Mouse (Mus musculus) heart, embryonic 10.5 days (tissue): ENCODE measurements around the gene Sprr1b. TPM values are rescaled to one million over a fixed set of nuclear protein-coding genes. Genes with fewer than 3 reads are reported as not detected.

Source experiments
- DNase-seq: peaks from one replicate; pipeline ENCODE4 v3.0.0-alpha.2; 2017; ENCODE audit warnings: low spot score
- H3K27ac ChIP-seq: fragments of 300-500 bp; sonication (generic); 2 replicates; pipeline ENCODE4 v1.5.1; 2016; ENCODE audit warnings: mild to moderate bottlenecking
- H3K27me3 ChIP-seq: fragments of 300-500 bp; sonication (generic); 2 replicates; pipeline ENCODE4 v1.6.1; 2016; ENCODE audit warnings: mild to moderate bottlenecking; ENCODE audit not compliant: poor library complexity, insufficient read depth, severe bottlenecking
- H3K36me3 ChIP-seq: fragments of 300-500 bp; sonication (generic); 2 replicates; pipeline ENCODE4 v1.6.1; 2016; ENCODE audit warnings: mild to moderate bottlenecking, moderate library complexity
- H3K4me1 ChIP-seq: fragments of 300-500 bp; sonication (generic); 2 replicates; pipeline ENCODE4 v1.6.1; 2016; ENCODE audit warnings: mild to moderate bottlenecking
- H3K4me3 ChIP-seq: fragments of 300-500 bp; sonication (generic); 2 replicates; pipeline ENCODE4 v1.5.1; 2016; ENCODE audit warnings: mild to moderate bottlenecking, moderate library complexity
- H3K9me3 ChIP-seq: fragments of 300-500 bp; sonication (generic); 2 replicates; pipeline ENCODE4 v1.6.1; 2016; ENCODE audit warnings: mild to moderate bottlenecking, moderate library complexity
- WGBS: fragments of 180-500 bp; shearing (Covaris S2); methylation state at CpG from one replicate; pipeline ENCODE4 v1.1.7; 2016; 5-methylcytosine and 5-hydroxymethylcytosine counted together
- polyA plus RNA-seq: library from polyadenylated mRNA; unstranded; fragments of >200 nt; fragmentation: Nextera tagmentation; extraction: Ambion mirVana; gene quantifications from 2 replicates; pipeline ENCODE4 v1.2.1, GENCODE M21; 2016

The Sprr1b gene
- polyA plus RNA-seq, 1 experiment from 2014 or later = not detected

- no peaks in the 10 kb centered on the region for H3K27me3 ChIP-seq
- no peak overlapping the region for H3K27ac ChIP-seq
- DNase-seq = no peak
Observed at GRCm38 (mm10) chr3:92394301-92394700, 44.3 kb downstream of the Sprr1b start.

More at GRCm38 (mm10) chr3:92394301-92394700, 44.3 kb downstream of the Sprr1b start:
- Histone ChIP-seq H3K4me3 (no peak overlapping the region), H3K4me1 (no peaks in the 10 kb centered on the region), H3K9me3 (no peaks in the 10 kb centered on the region), H3K36me3 (no peaks in the 10 kb centered on the region)
- WGBS = 37% methylated on average over 1 of the region's 1 CpGs

Other genes starting within 250 kb of the Sprr1b start
- gene Sprr2a1, start 223.0 kb downstream of the Sprr1b start, polyA plus RNA-seq = not detected in 2 replicates
- gene Sprr2a2, start 222.9 kb downstream of the Sprr1b start, polyA plus RNA-seq = 0.84 and 1.4 TPM in 2 replicates
- not detected in 2 replicates for gene Sprr2a3, start 153.4 kb downstream of the Sprr1b start, polyA plus RNA-seq
- 0.18 TPM in 1 of 2 replicates, not detected in the other for gene Sprr2b, start 122.2 kb downstream of the Sprr1b start, polyA plus RNA-seq
- not detected in 2 replicates for gene Sprr2d, start 99.6 kb downstream of the Sprr1b start, polyA plus RNA-seq
- gene Sprr2e, start 86.6 kb downstream of the Sprr1b start, polyA plus RNA-seq = not detected in 2 replicates
- 0.24 TPM in 1 of 2 replicates, not detected in the other for gene Sprr2f, start 73.6 kb downstream of the Sprr1b start, polyA plus RNA-seq
- gene Sprr2h, start 53.1 kb downstream of the Sprr1b start, polyA plus RNA-seq = not detected in 2 replicates
- gene Sprr2i, start 30.8 kb downstream of the Sprr1b start, polyA plus RNA-seq = not detected in 2 replicates
- not detected in 2 replicates for gene Sprr2j-ps, start 20.7 kb downstream of the Sprr1b start, polyA plus RNA-seq
- 5.8 and 6.8 TPM in 2 replicates for gene Gm9774, start 9.4 kb downstream of the Sprr1b start, polyA plus RNA-seq
- not detected in 2 replicates for gene Sprr2k, start 6.2 kb downstream of the Sprr1b start, polyA plus RNA-seq
- not detected in 2 replicates for gene Sprr3, start 19.9 kb upstream of the Sprr1b start, polyA plus RNA-seq
- 0.37 TPM in 1 of 2 replicates, not detected in the other for gene Sprr1a, start 47.1 kb upstream of the Sprr1b start, polyA plus RNA-seq
- gene Sprr4, start 61.7 kb upstream of the Sprr1b start, polyA plus RNA-seq = not detected in 2 replicates
- gene 2310046K23Rik, start 95.7 kb upstream of the Sprr1b start, polyA plus RNA-seq = not detected in 2 replicates
- not detected in 2 replicates for gene Ivl, start 134.9 kb upstream of the Sprr1b start, polyA plus RNA-seq
- gene Smcp, start 150.2 kb upstream of the Sprr1b start, polyA plus RNA-seq = not detected in 2 replicates
- gene 2210017I01Rik, start 168.7 kb upstream of the Sprr1b start, polyA plus RNA-seq = not detected in 2 replicates
- not detected in 2 replicates for gene Lce6a, start 182.9 kb upstream of the Sprr1b start, polyA plus RNA-seq
- not detected in 2 replicates for gene Lce1a1, start 209.5 kb upstream of the Sprr1b start, polyA plus RNA-seq
- not detected in 2 replicates for gene Lce1b, start 218.1 kb upstream of the Sprr1b start, polyA plus RNA-seq
- gene Lce1a2, start 231.5 kb upstream of the Sprr1b start, polyA plus RNA-seq = not detected in 2 replicates
- not detected in 2 replicates for gene Lce1c, start 240.5 kb upstream of the Sprr1b start, polyA plus RNA-seq
- not detected in 2 replicates for gene Lce1d, start 248.4 kb upstream of the Sprr1b start, polyA plus RNA-seq